Mouse (Mus musculus) CH12.LX (cell line): ENCODE measurements around the gene Tubb5.

Experiments used
- BHLHE40 ChIP-seq: IDR thresholded peaks from 2 replicates; pipeline ENCODE4 v1.6.1; 2011; ENCODE audit warnings: mild to moderate bottlenecking, low read depth, low read length, improper control_type of control experiment
- CHD2 ChIP-seq: IDR thresholded peaks from 2 replicates; pipeline ENCODE4 v1.6.1; 2011; ENCODE audit warnings: low read length, improper control_type of control experiment
- CTCF ChIP-seq, 2 experiments: IDR thresholded peaks in 1 of 2; conservative IDR thresholded peaks in 1 of 2; 2 replicates each; pipeline ENCODE4 v1.5.1; 2011 to 2012; ENCODE audit warnings: low read depth in 2 of 2, low read length in 2 of 2, improper control_type of control experiment in 1 of 2, inconsistent platforms in 1 of 2, mild to moderate bottlenecking in 1 of 2, moderate library complexity in 1 of 2
- E2F4 ChIP-seq: IDR thresholded peaks from 2 replicates; pipeline ENCODE4 v1.6.1; 2011; ENCODE audit warnings: low read depth, low read length, improper control_type of control experiment; ENCODE audit not compliant: insufficient replicate concordance
- HCFC1 ChIP-seq: IDR thresholded peaks from 2 replicates; pipeline ENCODE4 v1.6.1; 2012; ENCODE audit warnings: low read depth, mild to moderate bottlenecking, inconsistent platforms, low read length, improper control_type of control experiment
- KAT2A ChIP-seq: IDR thresholded peaks from 2 replicates; pipeline ENCODE4 v1.6.1; 2012; ENCODE audit warnings: low read length, improper control_type of control experiment, inconsistent platforms; ENCODE audit not compliant: insufficient replicate concordance
- MAFK ChIP-seq: IDR thresholded peaks from 2 replicates; pipeline ENCODE4 v1.6.1; 2011; ENCODE audit warnings: low read length, improper control_type of control experiment; ENCODE audit not compliant: insufficient replicate concordance
- MAX ChIP-seq: IDR thresholded peaks from 2 replicates; pipeline ENCODE4 v1.6.1; 2011; ENCODE audit warnings: low read length, improper control_type of control experiment
- MAZ ChIP-seq: IDR thresholded peaks from 2 replicates; pipeline ENCODE4 v1.6.1; 2012; ENCODE audit warnings: low read depth, mild to moderate bottlenecking, inconsistent platforms, low read length, improper control_type of control experiment, moderate library complexity
- NRF1 ChIP-seq: IDR thresholded peaks from 2 replicates; pipeline ENCODE4 v1.6.1; 2014; ENCODE audit warnings: low read depth, mild to moderate bottlenecking, inconsistent platforms, low read length, improper control_type of control experiment, moderate library complexity
- POLR2A ChIP-seq: IDR thresholded peaks from 2 replicates; pipeline ENCODE4 v1.6.1; 2011; ENCODE audit warnings: low read depth, mild to moderate bottlenecking, improper control_type of control experiment, low read length
- TCF12 ChIP-seq: IDR thresholded peaks from 2 replicates; pipeline ENCODE4 v1.6.1; 2014; ENCODE audit warnings: low read depth, mild to moderate bottlenecking, inconsistent platforms, low read length, improper control_type of control experiment
- USF1 ChIP-seq: IDR thresholded peaks from 2 replicates; pipeline ENCODE4 v1.6.1; 2014; ENCODE audit warnings: low read depth, mild to moderate bottlenecking, inconsistent platforms, low read length, improper control_type of control experiment
- ZNF384 ChIP-seq: IDR thresholded peaks from 2 replicates; pipeline ENCODE4 v1.6.1; 2012; ENCODE audit warnings: low read depth, low read length, improper control_type of control experiment, inconsistent platforms

DNA sequence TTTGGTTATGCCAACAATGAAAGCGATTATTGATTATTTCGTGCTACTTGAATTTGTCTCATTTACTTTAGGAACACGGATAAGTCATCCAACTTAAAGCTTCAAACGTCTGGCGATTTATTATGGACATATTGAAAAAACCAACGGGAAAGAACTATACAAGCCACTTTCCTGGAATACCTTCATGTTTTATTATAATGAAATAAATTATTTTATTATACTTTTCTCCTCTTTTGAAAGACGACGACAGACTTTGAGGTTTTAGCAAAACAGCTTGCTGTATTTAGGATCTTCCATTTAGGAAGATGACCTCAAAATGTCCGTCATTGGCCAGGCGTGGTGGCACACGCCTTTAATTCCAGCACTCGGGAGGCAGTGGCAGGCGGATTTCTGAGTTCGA is 2.5 kb upstream of the Tubb5 start:
- no peak for TF ChIP-seq MAZ
- no peak for TF ChIP-seq ZNF384
- TF ChIP-seq MAFK: no peak
- TF ChIP-seq USF1: no peak
- TF ChIP-seq CTCF (conservative IDR thresholded peaks at IDR 0.05 in 1 of 2, IDR thresholded peaks at IDR 0.05 in 1 of 2; ENCODE audit: low read depth in 2 of 2, low read length in 2 of 2): no peak
- TF ChIP-seq HCFC1: no peak
- no peak for TF ChIP-seq TCF12
- no peak for TF ChIP-seq KAT2A
- TF ChIP-seq CHD2: no peak
- no peak for TF ChIP-seq MAX
- TF ChIP-seq E2F4: no peak
- no peak for TF ChIP-seq POLR2A
- no peak for TF ChIP-seq BHLHE40
- TF ChIP-seq NRF1: no peak
